Comparison of ENCODE assay signal across 8 mouse cellular contexts in genomic region chr3:88623346-88624135, GRCm38 (mm10). TPM values are rescaled to one million over a fixed set of nuclear protein-coding genes. Genes with fewer than 3 reads are reported as not detected.
DNase-seq lines count a peak whose midpoint lies in the region; ATAC-seq and TF ChIP-seq lines count a peak whose summit lies in the region.

No protein-coding gene starts in this region.

- intact Hi-C loops in left cerebral cortex, postnatal 14 days (cut with DNase I): no loop called here

- no peak for TF ChIP-seq POLR2A in brain, embryonic 14.5 days (IDR thresholded peaks at IDR 0.05; ENCODE audit: borderline replicate concordance, extremely low read depth, insufficient read depth, insufficient read length, poor library complexity, severe bottlenecking)

- peak overlapping the region; percentile 94 for H3K9ac ChIP-seq in midbrain, embryonic 13.5 days (replicated peaks)

- no peaks in the 10 kb centered on the region for H3K9me3 ChIP-seq in heart, embryonic 10.5 days
- H3K9me3 ChIP-seq in midbrain, embryonic 13.5 days: no peaks in the 10 kb centered on the region

- peaks cover 85% of the 10 kb centered on the region for H3K4me1 ChIP-seq in heart, embryonic 10.5 days
- peaks cover 59% of the 10 kb centered on the region for H3K4me1 ChIP-seq in midbrain, embryonic 13.5 days (replicated peaks)

- no peak for TF ChIP-seq CTCF in brain, embryonic 14.5 days (IDR thresholded peaks at IDR 0.05; ENCODE audit: borderline replicate concordance, extremely low read depth, insufficient read depth, insufficient read length)

- H3K36me3 ChIP-seq in heart, embryonic 10.5 days: peaks cover 29% of the 10 kb centered on the region
- H3K36me3 ChIP-seq in midbrain, embryonic 13.5 days: peaks cover 15% of the 10 kb centered on the region

- peak overlapping the region; percentile 90 for H3K4me3 ChIP-seq in heart, embryonic 10.5 days
- H3K4me3 ChIP-seq in midbrain, embryonic 13.5 days (replicated peaks): peak overlapping the region; percentile 77

- 5% methylated on average over 15 of the region's 15 CpGs for WGBS in heart, embryonic 10.5 days
- 2% methylated on average over 15 of the region's 15 CpGs for WGBS in midbrain, embryonic 13.5 days

- H3K27me3 ChIP-seq in heart, embryonic 10.5 days (ENCODE audit: insufficient read depth, poor library complexity, severe bottlenecking): no peaks in the 10 kb centered on the region
- no peaks in the 10 kb centered on the region for H3K27me3 ChIP-seq in midbrain, embryonic 13.5 days

- H3K27ac ChIP-seq in heart, embryonic 10.5 days: peak overlapping the region; percentile 99
- H3K27ac ChIP-seq in midbrain, embryonic 13.5 days: peak overlapping the region; percentile 99

- peak; percentile 53 to 64 for DNase-seq in left cerebral cortex, adult 18-20 months (ENCODE audit: low spot score in 2 of 2)
- no peak for DNase-seq in left cerebral cortex, postnatal 14 days (ENCODE audit: low spot score in 2 of 2)
- DNase-seq in brain, embryonic 14.5 days (ENCODE audit: low read depth): peak; percentile 73
- DNase-seq in heart, embryonic 10.5 days (ENCODE audit: low spot score): no peak
- peak; percentile 53 to 65 for DNase-seq in kidney, postnatal 4 days
- no peak for DNase-seq in natural killer cell, adult 2 months (ENCODE audit: low spot score in 2 of 2)
- no peak for DNase-seq in ovary, adult 18-20 months (ENCODE audit: low spot score)

- peak; percentile 9; the same call in 1 of the 2 replicates for ATAC-seq in midbrain, embryonic 13.5 days

- H3K4me2 ChIP-seq in midbrain, embryonic 13.5 days (replicated peaks): peak overlapping the region; percentile 97

RNA-seq across cellular contexts. Expression of gene Arhgef2, which starts 17.8 kb away (rescaled TPM):
- 100 to 1,000 TPM; 219 to 239 TPM for total RNA-seq in left cerebral cortex, adult 18-20 months (2021)
- total RNA-seq in left cerebral cortex, postnatal 14 days (2021): 100 to 1,000 TPM; 310 to 316 TPM
- polyA plus RNA-seq in brain, embryonic 14.5 days (2012; rRNA removed): 106 and 137 TPM in 2 replicates
- polyA plus RNA-seq in heart, embryonic 10.5 days (2016; fragmentation: Nextera tagmentation; extraction: Ambion mirVana): 82.5 and 108 TPM in 2 replicates
- polyA plus RNA-seq in midbrain, embryonic 13.5 days (2015; fragmentation: Nextera tagmentation; extraction: Ambion mirVana): 163 and 175 TPM in 2 replicates

RNA-seq across cellular contexts. Expression of gene Rxfp4, which starts 29.4 kb away (rescaled TPM):
- total RNA-seq in left cerebral cortex, adult 18-20 months (2021): not detected
- total RNA-seq in left cerebral cortex, postnatal 14 days (2021): not detected
- polyA plus RNA-seq in brain, embryonic 14.5 days (2012; rRNA removed): not detected in 2 replicates
- not detected in 2 replicates for polyA plus RNA-seq in heart, embryonic 10.5 days (2016; fragmentation: Nextera tagmentation; extraction: Ambion mirVana)
- not detected in 2 replicates for polyA plus RNA-seq in midbrain, embryonic 13.5 days (2015; fragmentation: Nextera tagmentation; extraction: Ambion mirVana)

RNA-seq across cellular contexts. Expression of gene Ssr2, which starts 47.9 kb away (rescaled TPM):
- total RNA-seq in left cerebral cortex, adult 18-20 months (2021): 10 to 100 TPM; 87.6 to 89.5 TPM
- total RNA-seq in left cerebral cortex, postnatal 14 days (2021): 100 to 1,000 TPM; 114 to 123 TPM
- 170 and 185 TPM in 2 replicates for polyA plus RNA-seq in brain, embryonic 14.5 days (2012; rRNA removed)
- 184 and 207 TPM in 2 replicates for polyA plus RNA-seq in heart, embryonic 10.5 days (2016; fragmentation: Nextera tagmentation; extraction: Ambion mirVana)
- 142 and 148 TPM in 2 replicates for polyA plus RNA-seq in midbrain, embryonic 13.5 days (2015; fragmentation: Nextera tagmentation; extraction: Ambion mirVana)

Comparison
In these comparisons a context has a peak if more than half of its experiments do, and no peak if none do; other contexts are left out.
1. DNase-seq: peak in left cerebral cortex, adult 18-20 months (2 of 2), brain, embryonic 14.5 days (single experiment) and kidney, postnatal 4 days (2 of 2); none in left cerebral cortex, postnatal 14 days (0 of 2), heart, embryonic 10.5 days (single experiment), natural killer cell, adult 2 months (0 of 2) and ovary, adult 18-20 months (single experiment).